Mouse (Mus musculus): ENCODE results near the gene Fam180a. TPM values are rescaled to one million over a fixed set of nuclear protein-coding genes. Genes with fewer than 3 reads are reported as not detected.

Fam180a gene
- total RNA-seq, 2 experiments from 2014 or later, result 1.1 to 1.6 TPM

Other genes starting within 250 kb of the Fam180a start
- 10 to 100 TPM; 45.9 to 50.6 TPM for gene Cnot4, start 192.4 kb downstream of the Fam180a start, total RNA-seq (2021)
- gene Nup205, start 148.7 kb downstream of the Fam180a start, total RNA-seq (2021), result 10 to 100 TPM; 28.3 to 29.7 TPM
- 1 to 10 TPM; 2.7 to 6.0 TPM for gene Slc13a4, start 18.0 kb downstream of the Fam180a start, total RNA-seq (2021)
- 100 to 1,000 TPM; 249 to 285 TPM for gene Mtpn, start 213.7 kb upstream of the Fam180a start, total RNA-seq (2021)

Measured in layer of hippocampus, postnatal 36 days (tissue).